Comparison of ENCODE assay signal across 8 mouse cellular contexts in the genomic region with DNA sequence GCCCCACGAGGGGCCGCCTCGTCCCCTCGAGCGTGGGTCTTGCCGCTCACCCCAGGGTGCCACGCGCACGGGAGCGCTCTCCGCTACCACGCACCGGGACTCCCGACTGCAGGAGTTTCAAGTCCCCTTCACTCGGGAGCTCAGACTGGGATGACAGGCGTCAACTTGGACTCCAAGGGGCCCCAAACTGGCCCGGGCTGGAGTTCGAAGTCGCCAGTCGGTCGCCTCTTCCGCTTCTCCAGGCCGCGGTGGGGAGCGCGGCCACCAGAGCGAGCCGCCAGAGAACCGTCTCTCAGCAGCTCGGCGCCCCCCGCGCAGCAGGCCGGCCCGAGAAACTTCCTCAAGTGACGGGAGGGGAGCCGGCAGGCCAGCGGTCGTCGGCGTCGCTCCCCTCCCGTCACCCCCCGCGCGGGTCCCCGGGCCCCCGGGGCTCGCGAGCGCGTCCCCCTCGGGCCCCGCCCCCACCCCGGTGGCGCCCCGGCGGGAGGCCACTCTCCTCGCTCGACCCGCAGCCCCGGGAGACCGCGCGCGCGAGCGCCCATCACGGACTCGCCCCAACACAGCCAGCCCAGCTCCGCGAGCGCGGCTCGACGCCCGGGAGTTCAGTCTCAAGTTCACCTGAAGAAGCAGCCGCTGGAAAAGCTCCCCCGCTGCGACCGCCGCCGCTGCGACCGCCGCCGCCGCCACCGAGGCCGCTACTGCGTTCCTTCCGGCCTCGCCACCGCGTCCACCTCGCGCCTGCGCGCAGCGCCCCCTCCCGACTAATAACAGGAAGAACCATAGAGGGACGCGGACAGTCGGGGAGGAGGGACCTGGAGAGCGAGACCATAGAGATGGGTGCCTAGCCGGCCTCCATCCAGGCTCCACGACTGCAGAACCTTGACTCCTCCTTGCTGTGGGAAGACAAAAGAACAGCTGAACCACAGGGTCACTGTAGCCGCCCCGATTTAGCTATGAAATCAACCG. TPM values are rescaled to one million over a fixed set of nuclear protein-coding genes. Genes with fewer than 3 reads are reported as not detected.
A peak's percentile ranks its signal among the peaks of the same experiment; 100 is the strongest.
DNase-seq lines count a peak whose midpoint lies in the region; ATAC-seq lines count a peak whose summit lies in the region.

A gene (minus strand): TSS at position 714 of the 966 bp plus-strand sequence.

- no peaks in the 10 kb centered on the region for H3K9me3 ChIP-seq in hindbrain, embryonic 15.5 days

- peak within 1 kb of the TSS; percentile 68 for H3K9ac ChIP-seq in hindbrain, embryonic 15.5 days

- H3K27me3 ChIP-seq in hindbrain, embryonic 15.5 days = no peaks in the 10 kb centered on the region

- H3K4me1 ChIP-seq in hindbrain, embryonic 15.5 days (replicated peaks) = peaks cover 14% of the 10 kb centered on the region

- peak; percentile 81 for DNase-seq in T-cell, adult 2 months (ENCODE audit: low spot score)
- peak; percentile 94 to 96 for DNase-seq in cerebellum, postnatal 36 days
- DNase-seq in frontal cortex, postnatal 36 days (ENCODE audit: low spot score in 2 of 2) = peak; percentile 94 to 95
- DNase-seq in left cerebral cortex, adult 11 months (ENCODE audit: low spot score) = peak; percentile 92
- DNase-seq in lung, postnatal 4 days = peak; percentile 95 to 96
- peak; percentile 96 for DNase-seq in retina, postnatal 7 days (ENCODE audit: low read depth, low spot score)
- DNase-seq in urinary bladder, adult 2 months (ENCODE audit: low spot score) = peak; percentile 93

- H3K27ac ChIP-seq in hindbrain, embryonic 15.5 days (replicated peaks) = peak within 1 kb of the TSS; percentile 83

- H3K4me2 ChIP-seq in hindbrain, embryonic 15.5 days = peak within 1 kb of the TSS; percentile 89

- ATAC-seq in hindbrain, embryonic 15.5 days (ENCODE audit: low FRiP score, low read depth) = peak; percentile 96

- no peaks in the 10 kb centered on the region for H3K36me3 ChIP-seq in hindbrain, embryonic 15.5 days

- H3K4me3 ChIP-seq in hindbrain, embryonic 15.5 days = peak within 1 kb of the TSS; percentile 63

- WGBS in hindbrain, embryonic 15.5 days = under 1% methylated on average over 100 of the region's 110 CpGs

RNA-seq across cellular contexts. Expression of the gene that starts here (rescaled TPM):
- polyA plus RNA-seq in hindbrain, embryonic 15.5 days (2015; fragmentation: Nextera tagmentation; extraction: Ambion mirVana) = 30.4 and 30.8 TPM in 2 replicates
- polyA plus RNA-seq in urinary bladder, adult 2 months (2012; rRNA removed) = 25.0 and 26.2 TPM in 2 replicates

Comparison
In these comparisons a context has a peak if more than half of its experiments do, and no peak if none do; other contexts are left out.
1. Peak in every context shown above with its lines: DNase-seq, ATAC-seq, H3K4me3 ChIP-seq and H3K27ac ChIP-seq.